Mouse (Mus musculus): Measurements from ENCODE around the gene Mks1. TPM values are rescaled to one million over a fixed set of nuclear protein-coding genes. Genes with fewer than 3 reads are reported as not detected.
"Not testable (repeated sequence)": the region's sequence is repeated elsewhere in the genome, so short reads cannot be mapped to it uniquely, and the experiment has no call there.

Gene Mks1
- polyA plus RNA-seq, 1 experiment from 2014 or later = 12.5 TPM

- H3K4me1 ChIP-seq (ENCODE audit: control insufficient read depth, insufficient read depth, low read length) = no peaks in the 10 kb centered on the region
- no peak overlapping the region for H3K27ac ChIP-seq (ENCODE audit: low read length)
- H3K9me3 ChIP-seq (replicated peaks; ENCODE audit: control insufficient read depth, low read length) = no peaks in the 10 kb centered on the region
- WGBS = 94% methylated on average over 13 of the region's 13 CpGs
- no peak overlapping the region for H3K9ac ChIP-seq (ENCODE audit: low read length)
- no peak overlapping the region for H3K4me2 ChIP-seq (ENCODE audit: low read depth, low read length)
- no peaks in the 10 kb centered on the region for H3K36me3 ChIP-seq (ENCODE audit: control insufficient read depth, insufficient read depth, low read length)
- H3K4me3 ChIP-seq (replicated peaks; ENCODE audit: low read length) = no peak overlapping the region
- ATAC-seq (ENCODE audit: insufficient read depth, low FRiP score) = no peak
- no peaks in the 10 kb centered on the region for H3K27me3 ChIP-seq (ENCODE audit: control insufficient read depth, insufficient read depth, low read length)
Measured at GRCm38 (mm10) chr11:87862805-87863204, 9.8 kb downstream of the Mks1 start.

- H3K9ac ChIP-seq (ENCODE audit: low read length); H3K27me3 ChIP-seq (ENCODE audit: control insufficient read depth, insufficient read depth, low read length); H3K4me1 ChIP-seq (ENCODE audit: control insufficient read depth, insufficient read depth, low read length); H3K4me2 ChIP-seq (ENCODE audit: low read depth, low read length); ATAC-seq (ENCODE audit: insufficient read depth, low FRiP score); H3K4me3 ChIP-seq (replicated peaks; ENCODE audit: low read length); H3K27ac ChIP-seq (ENCODE audit: low read length); H3K36me3 ChIP-seq (ENCODE audit: control insufficient read depth, insufficient read depth, low read length); H3K9me3 ChIP-seq (replicated peaks; ENCODE audit: control insufficient read depth, low read length): not testable (repeated sequence)
- 84% methylated on average over 1 of the region's 2 CpGs for WGBS
Measured at GRCm38 (mm10) chr11:87866891-87867290, 13.9 kb downstream of the Mks1 start.

- Histone ChIP-seq H3K9me3 (replicated peaks; ENCODE audit: control insufficient read depth, low read length) (no peaks in the 10 kb centered on the region), H3K36me3 (ENCODE audit: control insufficient read depth, insufficient read depth, low read length) (no peaks in the 10 kb centered on the region), H3K27ac (ENCODE audit: low read length) (no peak overlapping the region), H3K4me2 (ENCODE audit: low read depth, low read length) (no peak overlapping the region), H3K4me3 (replicated peaks; ENCODE audit: low read length) (no peak overlapping the region), H3K9ac (ENCODE audit: low read length) (no peak overlapping the region), H3K27me3 (ENCODE audit: control insufficient read depth, insufficient read depth, low read length) (no peaks in the 10 kb centered on the region), H3K4me1 (ENCODE audit: control insufficient read depth, insufficient read depth, low read length) (no peaks in the 10 kb centered on the region)
- 72% methylated on average over 2 of the region's 2 CpGs for WGBS
- no peak for ATAC-seq (ENCODE audit: insufficient read depth, low FRiP score)
Measured at GRCm38 (mm10) chr11:87870096-87870495, 17.1 kb downstream of the Mks1 start.

- no peak overlapping the region for H3K9ac ChIP-seq (ENCODE audit: low read length)
- H3K4me2 ChIP-seq (ENCODE audit: low read depth, low read length) = no peak overlapping the region
- H3K4me1 ChIP-seq (ENCODE audit: control insufficient read depth, insufficient read depth, low read length) = no peaks in the 10 kb centered on the region
- no peak for ATAC-seq (ENCODE audit: insufficient read depth, low FRiP score)
- no peaks in the 10 kb centered on the region for H3K36me3 ChIP-seq (ENCODE audit: control insufficient read depth, insufficient read depth, low read length)
- H3K27me3 ChIP-seq (ENCODE audit: control insufficient read depth, insufficient read depth, low read length) = no peaks in the 10 kb centered on the region
- no peak overlapping the region for H3K27ac ChIP-seq (ENCODE audit: low read length)
- 44% methylated on average over 8 of the region's 8 CpGs for WGBS
- H3K4me3 ChIP-seq (replicated peaks; ENCODE audit: low read length) = no peak overlapping the region
- H3K9me3 ChIP-seq (replicated peaks; ENCODE audit: control insufficient read depth, low read length) = no peaks in the 10 kb centered on the region
Measured at GRCm38 (mm10) chr11:87871766-87872165, 18.8 kb downstream of the Mks1 start.

- H3K9me3 ChIP-seq (replicated peaks; ENCODE audit: control insufficient read depth, low read length) = no peaks in the 10 kb centered on the region
- no peak within 1 kb of the TSS for H3K9ac ChIP-seq (ENCODE audit: low read length)
- no peaks in the 10 kb centered on the region for H3K4me1 ChIP-seq (ENCODE audit: control insufficient read depth, insufficient read depth, low read length)
- no peaks in the 10 kb centered on the region for H3K27me3 ChIP-seq (ENCODE audit: control insufficient read depth, insufficient read depth, low read length)
- ATAC-seq (ENCODE audit: insufficient read depth, low FRiP score) = no peak
- no peak within 1 kb of the TSS for H3K27ac ChIP-seq (ENCODE audit: low read length)
- H3K36me3 ChIP-seq (ENCODE audit: control insufficient read depth, insufficient read depth, low read length) = no peaks in the 10 kb centered on the region
- 71% methylated on average over 6 of the region's 6 CpGs for WGBS
- no peak within 1 kb of the TSS for H3K4me2 ChIP-seq (ENCODE audit: low read depth, low read length)
- H3K4me3 ChIP-seq (replicated peaks; ENCODE audit: low read length) = no peak within 1 kb of the TSS
Measured at GRCm38 (mm10) chr11:87875436-87875835, 22.4 kb downstream of the Mks1 start, which contains the start of gene Epx. TSS of gene Epx (minus strand) at chr11:87875536.

- 74% methylated on average over 9 of the region's 9 CpGs for WGBS
- no peak for ATAC-seq (ENCODE audit: insufficient read depth, low FRiP score)
Measured at GRCm38 (mm10) chr11:87879826-87880225, 26.8 kb downstream of the Mks1 start.

GRCm38 (mm10) chr11:87881714-87882113 is 28.7 kb downstream of the Mks1 start:
- Histone ChIP-seq H3K27ac (ENCODE audit: low read length) (no peak overlapping the region), H3K9me3 (replicated peaks; ENCODE audit: control insufficient read depth, low read length) (0 out of 2 replicates have a peak, but pooled peaks cover 4% of the 10 kb centered on the region), H3K36me3 (ENCODE audit: control insufficient read depth, insufficient read depth, low read length) (no peaks in the 10 kb centered on the region), H3K4me3 (replicated peaks; ENCODE audit: low read length) (no peak overlapping the region), H3K4me1 (ENCODE audit: control insufficient read depth, insufficient read depth, low read length) (no peaks in the 10 kb centered on the region), H3K27me3 (ENCODE audit: control insufficient read depth, insufficient read depth, low read length) (no peaks in the 10 kb centered on the region), H3K9ac (ENCODE audit: low read length) (no peak overlapping the region), H3K4me2 (ENCODE audit: low read depth, low read length) (no peak overlapping the region)
- WGBS = 65% methylated on average over 4 of the region's 4 CpGs
- ATAC-seq (ENCODE audit: insufficient read depth, low FRiP score) = no peak

More at GRCm38 (mm10) chr11:87879826-87880225, 26.8 kb downstream of the Mks1 start:
- Histone ChIP-seq H3K4me3 (replicated peaks; ENCODE audit: low read length) (no peak overlapping the region), H3K9me3 (replicated peaks; ENCODE audit: control insufficient read depth, low read length) (0 out of 2 replicates have a peak, but pooled peaks cover 4% of the 10 kb centered on the region), H3K4me1 (ENCODE audit: control insufficient read depth, insufficient read depth, low read length) (no peaks in the 10 kb centered on the region), H3K4me2 (ENCODE audit: low read depth, low read length) (no peak overlapping the region), H3K27me3 (ENCODE audit: control insufficient read depth, insufficient read depth, low read length) (no peaks in the 10 kb centered on the region), H3K9ac (ENCODE audit: low read length) (no peak overlapping the region), H3K27ac (ENCODE audit: low read length) (no peak overlapping the region), H3K36me3 (ENCODE audit: control insufficient read depth, insufficient read depth, low read length) (no peaks in the 10 kb centered on the region)

GRCm38 (mm10) chr11:87883493-87883892 is 30.5 kb downstream of the Mks1 start:
- Histone ChIP-seq H3K27me3 (ENCODE audit: control insufficient read depth, insufficient read depth, low read length) (no peaks in the 10 kb centered on the region), H3K9ac (ENCODE audit: low read length) (no peak overlapping the region), H3K36me3 (ENCODE audit: control insufficient read depth, insufficient read depth, low read length) (no peaks in the 10 kb centered on the region), H3K4me3 (replicated peaks; ENCODE audit: low read length) (no peak overlapping the region), H3K27ac (ENCODE audit: low read length) (no peak overlapping the region), H3K9me3 (replicated peaks; ENCODE audit: control insufficient read depth, low read length) (0 out of 2 replicates have a peak, but pooled peaks cover 4% of the 10 kb centered on the region), H3K4me2 (ENCODE audit: low read depth, low read length) (no peak overlapping the region), H3K4me1 (ENCODE audit: control insufficient read depth, insufficient read depth, low read length) (no peaks in the 10 kb centered on the region)
- no peak for ATAC-seq (ENCODE audit: insufficient read depth, low FRiP score)
- 38% methylated on average over 5 of the region's 5 CpGs for WGBS

GRCm38 (mm10) chr11:87884856-87885255 is 31.8 kb downstream of the Mks1 start:
- Histone ChIP-seq H3K27ac (ENCODE audit: low read length) (no peak overlapping the region), H3K36me3 (ENCODE audit: control insufficient read depth, insufficient read depth, low read length) (no peaks in the 10 kb centered on the region), H3K4me1 (ENCODE audit: control insufficient read depth, insufficient read depth, low read length) (no peaks in the 10 kb centered on the region), H3K9ac (ENCODE audit: low read length) (no peak overlapping the region), H3K4me3 (replicated peaks; ENCODE audit: low read length) (no peak overlapping the region), H3K4me2 (ENCODE audit: low read depth, low read length) (no peak overlapping the region), H3K9me3 (replicated peaks; ENCODE audit: control insufficient read depth, low read length) (0 out of 2 replicates have a peak, but pooled peaks cover 4% of the 10 kb centered on the region), H3K27me3 (ENCODE audit: control insufficient read depth, insufficient read depth, low read length) (no peaks in the 10 kb centered on the region)
- no peak for ATAC-seq (ENCODE audit: insufficient read depth, low FRiP score)
- WGBS = 71% methylated on average over 5 of the region's 5 CpGs
